Mouse (Mus musculus): ENCODE data around the gene Teddm1b.

DNA sequence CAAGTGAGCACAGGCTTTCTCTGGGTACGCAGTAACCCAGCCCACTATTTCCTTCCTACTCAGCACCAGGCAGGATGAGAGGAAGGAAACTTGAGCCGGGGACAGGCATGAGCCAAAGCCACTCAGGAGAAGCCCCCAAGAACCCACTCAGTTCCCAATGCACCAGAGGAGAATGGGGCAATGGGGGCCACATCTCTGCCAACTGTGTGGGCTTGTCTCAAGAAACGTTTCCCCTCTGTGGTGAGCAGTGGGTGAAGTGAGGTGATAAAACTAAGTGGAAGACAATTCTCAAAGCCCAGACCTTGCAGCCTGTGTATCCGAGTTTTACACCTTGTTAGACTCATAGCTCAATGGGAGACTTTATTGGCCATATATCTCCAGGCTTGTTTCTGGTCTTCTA, 17.3 kb downstream of the Teddm1b start, which contains the start of gene Teddm1a:
- TF ChIP-seq CTCF (IDR thresholded peaks at IDR 0.05; ENCODE audit: insufficient read depth, low read length) = no peak
- no peak for TF ChIP-seq POLR2A (IDR thresholded peaks at IDR 0.05; ENCODE audit: borderline replicate concordance, extremely low read depth, low read depth, low read length)

Data from lung, adult 2 months (tissue).